Mouse (Mus musculus) bone marrow macrophage, adult 2 months (primary cell): ENCODE results near the gene Spats1. TPM values are rescaled to one million over a fixed set of nuclear protein-coding genes. Genes with fewer than 3 reads are reported as not detected.

ENCODE experiments used
- H3K27ac ChIP-seq: 2 replicates; pipeline ENCODE4 v1.5.1; 2012; ENCODE audit warnings: low read depth, low read length; ENCODE audit not compliant: insufficient read depth
- H3K4me1 ChIP-seq: 2 replicates; pipeline ENCODE4 v1.6.1; 2012; ENCODE audit warnings: low read length; ENCODE audit not compliant: control insufficient read depth, insufficient read depth
- H3K4me3 ChIP-seq: 2 replicates; pipeline ENCODE4 v1.5.1; 2012; ENCODE audit warnings: mild to moderate bottlenecking, low read length, moderate library complexity; ENCODE audit not compliant: insufficient read depth
- CTCF ChIP-seq: IDR thresholded peaks from 2 replicates; pipeline ENCODE4 v1.5.1; 2012; ENCODE audit warnings: low read depth, mild to moderate bottlenecking, low read length, moderate library complexity
- POLR2A ChIP-seq: IDR thresholded peaks from 2 replicates; pipeline ENCODE4 v1.6.1; 2012; ENCODE audit warnings: mild to moderate bottlenecking, low read depth, low read length, borderline replicate concordance
- polyA plus RNA-seq: library from polyadenylated mRNA; stranded (reverse); fragments of >200 nt; gene quantifications from 2 replicates; pipeline ENCODE4 v1.2.4, GENCODE M21; 2012; ENCODE audit not compliant: missing spikeins, insufficient read depth, insufficient read length

Gene Spats1
- polyA plus RNA-seq, 1 experiment: not detected

GRCm38 (mm10) chr17:45408719-45409118 is 66.5 kb downstream of the Spats1 start:
- Histone ChIP-seq H3K4me3 (no peak overlapping the region), H3K4me1 (no peaks in the 10 kb centered on the region), H3K27ac (no peak overlapping the region)
- TF ChIP-seq POLR2A: no peak
- TF ChIP-seq CTCF: no peak

GRCm38 (mm10) chr17:45406281-45406680 is 68.9 kb downstream of the Spats1 start:
- no peak for TF ChIP-seq POLR2A
- TF ChIP-seq CTCF: no peak

GRCm38 (mm10) chr17:45403207-45403606 is 72.0 kb downstream of the Spats1 start:
- no peak overlapping the region for H3K4me3 ChIP-seq
- H3K4me1 ChIP-seq: peaks cover 26% of the 10 kb centered on the region
- TF ChIP-seq CTCF: no peak
- no peak for TF ChIP-seq POLR2A
- H3K27ac ChIP-seq: no peak overlapping the region

More at GRCm38 (mm10) chr17:45406281-45406680, 68.9 kb downstream of the Spats1 start:
- no peak overlapping the region for H3K4me3 ChIP-seq
- no peak overlapping the region for H3K27ac ChIP-seq
- H3K4me1 ChIP-seq: peaks cover 10% of the 10 kb centered on the region

- H3K27ac ChIP-seq: no peak overlapping the region
- no peak overlapping the region for H3K4me3 ChIP-seq
- H3K4me1 ChIP-seq: peaks cover 26% of the 10 kb centered on the region
- TF ChIP-seq CTCF (no peak), POLR2A (no peak)
These were observed 72.6 kb downstream of the Spats1 start for GRCm38 (mm10) chr17:45402601-45403000.

- no peak overlapping the region for H3K4me3 ChIP-seq
- H3K27ac ChIP-seq: peak overlapping the region; percentile 77; the same call in 1 of the 2 replicates
- TF ChIP-seq CTCF (no peak), POLR2A (no peak)
- H3K4me1 ChIP-seq: peaks cover 26% of the 10 kb centered on the region
These were observed 73.1 kb downstream of the Spats1 start for GRCm38 (mm10) chr17:45402126-45402525.

- TF ChIP-seq CTCF: no peak
- TF ChIP-seq POLR2A: no peak
- no peak overlapping the region for H3K4me3 ChIP-seq
- H3K4me1 ChIP-seq: peaks cover 26% of the 10 kb centered on the region
- H3K27ac ChIP-seq: peak overlapping the region; percentile 77
These were observed 73.9 kb downstream of the Spats1 start for GRCm38 (mm10) chr17:45401126-45401905.

- Histone ChIP-seq H3K4me3 (no peak overlapping the region), H3K27ac (no peak overlapping the region), H3K4me1 (peaks cover 29% of the 10 kb centered on the region)
- TF ChIP-seq CTCF (no peak), POLR2A (no peak)
These were observed 77.2 kb downstream of the Spats1 start for GRCm38 (mm10) chr17:45398021-45398420.

GRCm38 (mm10) chr17:45397541-45397940 is 77.7 kb downstream of the Spats1 start:
- no peak overlapping the region for H3K4me3 ChIP-seq
- no peak overlapping the region for H3K27ac ChIP-seq
- peak; percentile 23; the same call in 1 of the 2 replicates for TF ChIP-seq CTCF
- TF ChIP-seq POLR2A: no peak
- peaks cover 26% of the 10 kb centered on the region for H3K4me1 ChIP-seq

- no peak overlapping the region for H3K4me3 ChIP-seq
- no peak overlapping the region for H3K27ac ChIP-seq
- H3K4me1 ChIP-seq: peaks cover 6% of the 10 kb centered on the region
- TF ChIP-seq POLR2A: no peak
- no peak for TF ChIP-seq CTCF
These were observed 80.6 kb downstream of the Spats1 start for GRCm38 (mm10) chr17:45394612-45395011.

- no peak overlapping the region for H3K27ac ChIP-seq
- H3K4me1 ChIP-seq: peaks cover 4% of the 10 kb centered on the region
- H3K4me3 ChIP-seq: no peak overlapping the region
- TF ChIP-seq POLR2A: no peak
These were observed 81.5 kb downstream of the Spats1 start for GRCm38 (mm10) chr17:45393765-45394164.

Other genes with a start within 250 kb of the Spats1 start
- 54.0 and 55.4 TPM in 2 replicates for gene Cdc5l, start 41.7 kb downstream of the Spats1 start, polyA plus RNA-seq
- 4.8 and 5.0 TPM in 2 replicates for gene Aars2, start 31.4 kb upstream of the Spats1 start, polyA plus RNA-seq
- gene Tcte1, start 48.0 kb upstream of the Spats1 start, polyA plus RNA-seq: not detected in 2 replicates
- not detected in 2 replicates for gene Tmem151b, start 74.3 kb upstream of the Spats1 start, polyA plus RNA-seq
- gene Nfkbie, start 80.3 kb upstream of the Spats1 start, polyA plus RNA-seq: 27.0 and 30.8 TPM in 2 replicates
- 73.7 and 83.1 TPM in 2 replicates for gene Slc35b2, start 88.5 kb upstream of the Spats1 start, polyA plus RNA-seq
- 586 and 617 TPM in 2 replicates for gene Hsp90ab1, start 97.9 kb upstream of the Spats1 start, polyA plus RNA-seq
- gene Slc29a1, start 124.2 kb upstream of the Spats1 start, polyA plus RNA-seq: 88.6 and 93.9 TPM in 2 replicates
- not detected in 2 replicates for gene Mymx, start 126.7 kb upstream of the Spats1 start, polyA plus RNA-seq
- gene Capn11, start 183.9 kb upstream of the Spats1 start, polyA plus RNA-seq: 1.5 and 1.7 TPM in 2 replicates
- 73.3 and 73.4 TPM in 2 replicates for gene Mrpl14, start 210.9 kb upstream of the Spats1 start, polyA plus RNA-seq
- 20.0 and 21.2 TPM in 2 replicates for gene Tmem63b, start 211.5 kb upstream of the Spats1 start, polyA plus RNA-seq